Mouse (Mus musculus) limb, embryonic 14.5 days (tissue): Measurements from ENCODE around the gene Syne2. TPM values are rescaled to one million over a fixed set of nuclear protein-coding genes. Genes with fewer than 3 reads are reported as not detected.

Experiments
- ATAC-seq: fragments of 200-750 bp; cut with Nextera tagmentation; 2 replicates; pipeline ENCODE4 v1.8.0; 2017; ENCODE audit warnings: low read depth, moderate number of reproducible peaks, moderate TSS enrichment; ENCODE audit not compliant: low FRiP score
- DNase-seq: peaks from one replicate; pipeline ENCODE4 v3.0.0-alpha.2; 2015; ENCODE audit warnings: low spot score
- H3K27ac ChIP-seq: fragments of 300-500 bp; sonication (generic); replicated peaks from 2 replicates; pipeline ENCODE4 v1.5.1; 2014; ENCODE audit warnings: low read depth, mild to moderate bottlenecking, low read length, moderate library complexity, mixed read lengths
- H3K27me3 ChIP-seq: fragments of 300-500 bp; sonication (generic); 2 replicates; pipeline ENCODE4 v1.6.1; 2014; ENCODE audit warnings: low read length, mixed read lengths; ENCODE audit not compliant: control insufficient read depth, insufficient read depth
- H3K36me3 ChIP-seq: fragments of 300-500 bp; sonication (generic); 2 replicates; pipeline ENCODE4 v1.6.1; 2014; ENCODE audit warnings: mild to moderate bottlenecking, low read length, moderate library complexity, mixed read lengths; ENCODE audit not compliant: control insufficient read depth, insufficient read depth
- H3K4me1 ChIP-seq: fragments of 300-500 bp; sonication (generic); 2 replicates; pipeline ENCODE4 v1.6.1; 2014; ENCODE audit warnings: antibody characterized with exemption, low read length, mixed read lengths; ENCODE audit not compliant: control insufficient read depth, insufficient read depth
- H3K4me2 ChIP-seq: fragments of 300-500 bp; sonication (generic); replicated peaks from 2 replicates; pipeline ENCODE4 v1.6.1; 2014; ENCODE audit warnings: low read depth, mild to moderate bottlenecking, low read length, moderate library complexity; ENCODE audit not compliant: severe bottlenecking
- H3K4me3 ChIP-seq: fragments of 300-500 bp; sonication (generic); replicated peaks from 2 replicates; pipeline ENCODE4 v1.5.1; 2014; ENCODE audit warnings: low read length
- H3K9ac ChIP-seq: fragments of 300-500 bp; sonication (generic); 2 replicates; pipeline ENCODE4 v1.6.1; 2014; ENCODE audit warnings: mild to moderate bottlenecking, low read depth, low read length, moderate library complexity; ENCODE audit not compliant: severe bottlenecking
- H3K9me3 ChIP-seq: fragments of 300-500 bp; sonication (generic); 2 replicates; pipeline ENCODE4 v1.6.1; 2016; ENCODE audit warnings: low read length; ENCODE audit not compliant: control insufficient read depth
- POLR2A ChIP-seq: fragments of 200-500 bp; IDR thresholded peaks from 2 replicates; pipeline ENCODE4 v1.8.0; 2012; ENCODE audit warnings: inconsistent platforms, mild to moderate bottlenecking, moderate library complexity, borderline replicate concordance; ENCODE audit not compliant: insufficient read depth, insufficient read length; ENCODE audit errors: extremely low read depth
- WGBS: fragments of 180-500 bp; shearing (Covaris S2); extraction: QIAGEN DNeasy Blood & Tissue Kit; methylation state at CpG from one replicate; pipeline ENCODE4 v1.1.7; 2014; 5-methylcytosine and 5-hydroxymethylcytosine counted together
- polyA plus RNA-seq, 2 experiments: library from polyadenylated mRNA; depleted of rRNA in 1 of 2; stranded (reverse) in 1 of 2; unstranded in 1 of 2; fragments of >200 nt; fragmentation: Nextera tagmentation in 1 of 2; extraction: Ambion mirVana in 1 of 2; gene quantifications; 2 replicates each; pipeline versions ENCODE4 v1.2.1 to v1.2.3; 2012 to 2014

The Syne2 gene
- polyA plus RNA-seq (2012; rRNA removed): 46.4 and 48.0 TPM in 2 replicates
- 41.5 and 51.1 TPM in 2 replicates for polyA plus RNA-seq (2014; fragmentation: Nextera tagmentation; extraction: Ambion mirVana)

- Histone ChIP-seq H3K9me3 (no peaks in the 10 kb centered on the region), H3K4me3 (peak within 1 kb of the TSS; percentile 86), H3K4me1 (peaks cover 11% of the 10 kb centered on the region), H3K4me2 (peak within 1 kb of the TSS; percentile 90), H3K36me3 (no peaks in the 10 kb centered on the region), H3K27ac (peak within 1 kb of the TSS; percentile 70), H3K27me3 (peaks cover 3% of the 10 kb centered on the region; the same call in 1 of the 2 replicates), H3K9ac (peak within 1 kb of the TSS; percentile 88)
- WGBS: under 1% methylated on average over 30 of the region's 54 CpGs
- 0 out of 2 replicates have a peak, but pooled peaks have one; percentile 75 for TF ChIP-seq POLR2A
- ATAC-seq: peak; percentile 93
- peak; percentile 85 for DNase-seq
Measured at GRCm38 (mm10) chr12:75817959-75818452, at the start of gene Syne2. Syne2 (plus strand) TSS chr12:75818134.

GRCm38 (mm10) chr12:75771410-75771809 is 46.5 kb upstream of the Syne2 start:
- TF ChIP-seq POLR2A: no peak
- H3K27me3 ChIP-seq: no peaks in the 10 kb centered on the region
- ATAC-seq (no peak), DNase-seq (no peak)
- H3K4me3 ChIP-seq: no peak overlapping the region
- WGBS: 57% methylated on average over 3 of the region's 3 CpGs
- H3K27ac ChIP-seq: no peak overlapping the region
- H3K36me3 ChIP-seq: no peaks in the 10 kb centered on the region
- no peaks in the 10 kb centered on the region for H3K9me3 ChIP-seq
- no peak overlapping the region for H3K4me2 ChIP-seq
- no peak overlapping the region for H3K9ac ChIP-seq
- no peaks in the 10 kb centered on the region for H3K4me1 ChIP-seq

- Histone ChIP-seq H3K27me3 (no peaks in the 10 kb centered on the region), H3K9me3 (no peaks in the 10 kb centered on the region), H3K9ac (no peak overlapping the region), H3K4me1 (no peaks in the 10 kb centered on the region), H3K36me3 (no peaks in the 10 kb centered on the region), H3K4me3 (no peak overlapping the region), H3K4me2 (no peak overlapping the region), H3K27ac (no peak overlapping the region)
- no peak for ATAC-seq
- no peak for TF ChIP-seq POLR2A
- WGBS: 22% methylated on average over 3 of the region's 3 CpGs
- DNase-seq: no peak
Measured at GRCm38 (mm10) chr12:75772424-75773034, 45.4 kb upstream of the Syne2 start.

GRCm38 (mm10) chr12:75781445-75781844 is 36.5 kb upstream of the Syne2 start:
- H3K4me1 ChIP-seq: no peaks in the 10 kb centered on the region
- DNase-seq (no peak), ATAC-seq (no peak)
- no peak overlapping the region for H3K4me3 ChIP-seq
- H3K36me3 ChIP-seq: no peaks in the 10 kb centered on the region
- no peaks in the 10 kb centered on the region for H3K27me3 ChIP-seq
- H3K9me3 ChIP-seq: peaks cover 4% of the 10 kb centered on the region; the same call in 1 of the 2 replicates
- no peak overlapping the region for H3K4me2 ChIP-seq
- no peak overlapping the region for H3K9ac ChIP-seq
- no peak overlapping the region for H3K27ac ChIP-seq
- TF ChIP-seq POLR2A: no peak

- no peak overlapping the region for H3K27ac ChIP-seq
- TF ChIP-seq POLR2A: no peak
- ATAC-seq: no peak
- DNase-seq: no peak
- no peaks in the 10 kb centered on the region for H3K36me3 ChIP-seq
- no peak overlapping the region for H3K4me2 ChIP-seq
- H3K4me1 ChIP-seq: no peaks in the 10 kb centered on the region
- no peak overlapping the region for H3K9ac ChIP-seq
- 75% methylated on average over 7 of the region's 7 CpGs for WGBS
- H3K4me3 ChIP-seq: no peak overlapping the region
- H3K27me3 ChIP-seq: no peaks in the 10 kb centered on the region
- H3K9me3 ChIP-seq: peaks cover 4% of the 10 kb centered on the region; the same call in 1 of the 2 replicates
Measured at GRCm38 (mm10) chr12:75781995-75782394, 35.9 kb upstream of the Syne2 start.
